Mouse (Mus musculus): Measurements from ENCODE around the gene Cda. TPM values are rescaled to one million over a fixed set of nuclear protein-coding genes. Genes with fewer than 3 reads are reported as not detected.

Cda gene
- polyA plus RNA-seq, 1 experiment, result not detected

DNA sequence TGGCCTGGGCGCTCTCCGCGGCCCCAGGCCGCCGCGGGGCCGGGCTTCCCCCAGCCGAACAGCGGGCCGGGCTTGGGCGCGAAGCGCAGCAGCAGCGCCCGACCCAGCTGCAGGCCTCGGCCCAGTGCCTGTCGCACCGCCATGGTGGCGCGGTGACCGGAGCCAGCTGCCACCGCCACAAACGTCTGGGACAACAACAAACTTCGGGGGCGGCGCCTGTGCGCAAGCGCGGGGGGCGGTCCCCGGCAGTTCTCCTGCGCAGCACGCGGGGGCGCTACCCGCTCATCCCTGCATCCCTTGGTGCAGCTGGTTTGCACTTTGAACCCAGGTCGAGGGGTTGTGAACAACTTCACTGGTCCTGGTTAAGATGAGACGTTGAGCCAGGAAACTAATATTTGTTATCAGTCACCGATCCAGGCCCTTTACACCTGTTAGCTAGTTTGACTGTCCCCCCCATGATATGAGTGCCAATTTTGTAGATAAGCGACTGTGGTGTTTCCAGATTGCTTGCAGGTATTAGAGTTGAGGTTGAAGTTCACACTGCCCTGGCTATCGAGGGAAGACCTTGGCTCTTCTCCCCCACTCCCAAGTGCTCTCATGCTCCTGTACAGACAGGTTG is 41.6 kb downstream of the Cda start, which contains the start of gene Pink1:
Gene Pink1 (minus strand): TSS at position 231 of the 619 bp plus-strand sequence.
- peak within 1 kb of the TSS; percentile 100 for H3K27ac ChIP-seq (ENCODE audit: control insufficient read depth, insufficient read depth, low read depth, low read length, poor library complexity)
- 4% methylated on average over 41 of the region's 41 CpGs for WGBS
- TF ChIP-seq CTCF (IDR thresholded peaks at IDR 0.05; ENCODE audit: control insufficient read depth, insufficient read depth, low read length) (peak; percentile 84), POLR2A (IDR thresholded peaks at IDR 0.05; ENCODE audit: borderline replicate concordance, control insufficient read depth, low read depth, low read length) (peak; percentile 61; the same call in 1 of the 2 replicates)
- peak within 1 kb of the TSS; percentile 79 for H3K4me3 ChIP-seq (replicated peaks; ENCODE audit: control insufficient read depth, low read depth, low read length)
- H3K4me1 ChIP-seq (ENCODE audit: control insufficient read depth, insufficient read depth, low read length), result peaks cover 2% of the 10 kb centered on the region; the same call in 1 of the 2 replicates

DNA sequence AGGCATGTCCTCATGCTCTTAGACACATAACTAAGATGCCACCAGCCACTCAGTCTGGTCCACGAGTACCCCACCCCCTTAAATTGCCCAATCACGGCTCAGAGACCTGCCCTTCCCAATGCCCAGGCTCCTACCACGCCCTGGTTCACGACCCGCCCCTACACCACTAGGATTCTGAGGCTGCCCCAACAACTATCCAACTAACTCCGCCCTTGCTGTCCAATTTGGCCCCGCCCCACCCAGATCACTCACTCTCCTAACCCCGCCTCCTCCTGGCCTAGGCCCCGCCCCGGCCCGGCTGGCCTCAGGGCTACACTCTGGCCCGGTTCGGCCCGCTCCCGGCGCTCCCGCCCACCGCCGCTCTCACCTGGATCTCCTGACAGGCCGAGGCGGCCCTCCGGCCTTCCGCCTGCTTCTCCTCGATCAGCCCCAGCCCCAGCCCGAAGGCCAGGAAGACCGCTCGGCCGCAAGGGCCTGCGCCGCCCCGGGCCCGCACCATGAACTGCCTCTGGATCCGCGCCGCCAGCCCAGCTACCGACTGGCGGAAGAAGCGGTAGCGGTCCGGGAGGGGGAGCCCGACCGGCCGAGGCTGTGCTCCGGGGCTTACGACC is 42.2 kb downstream of the Cda start:
- 1% methylated on average over 45 of the region's 45 CpGs for WGBS
- peak overlapping the region; percentile 79 for H3K4me3 ChIP-seq (replicated peaks; ENCODE audit: control insufficient read depth, low read depth, low read length)
- TF ChIP-seq CTCF (IDR thresholded peaks at IDR 0.05; ENCODE audit: control insufficient read depth, insufficient read depth, low read length), result no peak
- TF ChIP-seq POLR2A (IDR thresholded peaks at IDR 0.05; ENCODE audit: borderline replicate concordance, control insufficient read depth, low read depth, low read length), result peak; percentile 26; the same call in 1 of the 2 replicates
- H3K4me1 ChIP-seq (ENCODE audit: control insufficient read depth, insufficient read depth, low read length), result peaks cover 2% of the 10 kb centered on the region; the same call in 1 of the 2 replicates
- peak overlapping the region; percentile 100 for H3K27ac ChIP-seq (ENCODE audit: control insufficient read depth, insufficient read depth, low read depth, low read length, poor library complexity)

DNA sequence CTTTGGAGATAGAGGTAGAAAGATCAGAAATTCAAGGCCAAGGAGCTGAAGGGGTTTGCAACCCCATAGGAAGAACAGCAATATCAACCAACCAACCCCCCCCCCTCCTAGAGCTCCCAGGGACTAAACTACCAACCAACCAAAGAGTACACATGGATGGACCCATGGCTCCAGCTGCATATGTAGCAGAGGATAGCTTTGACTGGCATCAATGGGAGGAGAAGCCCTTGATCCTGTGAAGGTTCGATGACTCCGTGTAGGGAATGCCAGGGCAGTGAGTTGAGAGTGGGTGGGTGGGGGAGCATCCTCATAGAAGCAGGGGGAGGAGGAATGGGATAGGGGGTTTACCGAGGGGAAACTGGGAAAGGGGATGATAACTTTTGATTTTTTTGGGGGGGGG is 43.3 kb downstream of the Cda start:
- Histone ChIP-seq H3K4me1 (ENCODE audit: control insufficient read depth, insufficient read depth, low read length) (peaks cover 2% of the 10 kb centered on the region; the same call in 1 of the 2 replicates), H3K4me3 (replicated peaks; ENCODE audit: control insufficient read depth, low read depth, low read length) (no peak overlapping the region), H3K27ac (ENCODE audit: control insufficient read depth, insufficient read depth, low read depth, low read length, poor library complexity) (no peak overlapping the region)
- WGBS, result 84% methylated on average over 3 of the region's 3 CpGs
- no peak for TF ChIP-seq CTCF (IDR thresholded peaks at IDR 0.05; ENCODE audit: control insufficient read depth, insufficient read depth, low read length)
- TF ChIP-seq POLR2A (IDR thresholded peaks at IDR 0.05; ENCODE audit: borderline replicate concordance, control insufficient read depth, low read depth, low read length), result no peak

DNA sequence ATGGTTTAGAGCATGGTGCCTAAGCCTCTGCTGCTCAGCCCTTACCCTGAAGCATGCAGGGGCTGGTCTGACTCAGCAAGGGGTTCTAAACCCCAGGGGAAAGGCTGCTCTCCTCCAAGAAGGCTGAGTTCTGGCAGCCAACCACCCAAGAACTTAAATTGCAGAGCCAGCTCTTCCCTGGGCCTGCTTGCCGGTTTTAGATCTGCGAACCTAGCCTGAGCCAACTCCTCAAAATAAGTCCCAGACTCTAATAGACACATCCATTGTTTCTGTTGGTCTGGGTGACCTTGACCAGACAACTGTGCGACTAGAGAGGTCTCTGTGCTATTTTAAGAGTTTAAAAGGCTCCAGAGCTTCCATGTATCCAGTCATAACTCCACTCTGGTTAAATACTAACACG is 44.0 kb downstream of the Cda start:
- peaks cover 2% of the 10 kb centered on the region; the same call in 1 of the 2 replicates for H3K4me1 ChIP-seq (ENCODE audit: control insufficient read depth, insufficient read depth, low read length)
- TF ChIP-seq CTCF (IDR thresholded peaks at IDR 0.05; ENCODE audit: control insufficient read depth, insufficient read depth, low read length), result no peak
- TF ChIP-seq POLR2A (IDR thresholded peaks at IDR 0.05; ENCODE audit: borderline replicate concordance, control insufficient read depth, low read depth, low read length), result no peak
- no peak overlapping the region for H3K27ac ChIP-seq (ENCODE audit: control insufficient read depth, insufficient read depth, low read depth, low read length, poor library complexity)
- WGBS, result 81% methylated on average over 4 of the region's 4 CpGs
- no peak overlapping the region for H3K4me3 ChIP-seq (replicated peaks; ENCODE audit: control insufficient read depth, low read depth, low read length)

DNA sequence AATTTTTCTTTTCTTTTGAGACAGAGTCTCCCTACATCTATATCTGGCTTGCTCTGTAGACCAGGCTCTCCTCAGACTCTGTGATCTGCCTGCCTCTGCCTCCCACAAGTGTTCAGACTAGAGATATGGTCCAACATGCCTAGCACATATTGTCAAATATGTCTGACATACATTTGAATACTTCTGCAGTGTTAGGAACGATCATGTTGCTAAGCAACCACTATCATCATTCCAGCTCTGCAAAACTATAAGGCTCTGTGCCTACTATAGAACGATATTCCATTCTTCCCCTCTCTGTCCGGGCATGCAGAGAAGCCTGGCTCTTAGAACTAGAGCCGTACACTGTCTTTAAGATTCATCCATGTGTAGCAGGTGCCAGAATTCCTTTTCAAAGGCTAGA is 45.1 kb downstream of the Cda start:
- Histone ChIP-seq H3K4me1 (ENCODE audit: control insufficient read depth, insufficient read depth, low read length) (peaks cover 2% of the 10 kb centered on the region; the same call in 1 of the 2 replicates), H3K4me3 (replicated peaks; ENCODE audit: control insufficient read depth, low read depth, low read length) (no peak overlapping the region), H3K27ac (ENCODE audit: control insufficient read depth, insufficient read depth, low read depth, low read length, poor library complexity) (no peak overlapping the region)
- WGBS, result 87% methylated on average over 4 of the region's 4 CpGs
- no peak for TF ChIP-seq CTCF (IDR thresholded peaks at IDR 0.05; ENCODE audit: control insufficient read depth, insufficient read depth, low read length)
- no peak for TF ChIP-seq POLR2A (IDR thresholded peaks at IDR 0.05; ENCODE audit: borderline replicate concordance, control insufficient read depth, low read depth, low read length)

DNA sequence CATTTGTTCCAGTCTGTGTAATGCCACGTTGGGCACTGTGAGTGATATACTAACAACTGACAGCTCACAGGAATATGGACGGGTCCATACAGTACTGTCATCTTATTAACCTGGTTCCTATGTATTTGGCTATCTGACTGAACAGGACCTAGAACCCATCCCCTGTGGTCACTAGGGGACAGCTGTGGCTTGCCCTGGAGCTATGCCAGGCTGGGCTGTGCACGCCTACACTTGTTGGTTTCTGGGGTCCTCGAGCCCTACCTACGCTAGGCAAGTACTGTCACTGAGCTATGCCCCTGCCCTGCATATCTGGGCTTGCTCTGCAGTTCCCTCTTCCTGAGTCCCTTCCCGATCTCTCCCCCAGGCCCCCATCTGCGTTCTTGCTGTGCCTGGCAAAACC is 46.3 kb downstream of the Cda start:
- Histone ChIP-seq H3K4me1 (ENCODE audit: control insufficient read depth, insufficient read depth, low read length) (peaks cover 2% of the 10 kb centered on the region; the same call in 1 of the 2 replicates), H3K27ac (ENCODE audit: control insufficient read depth, insufficient read depth, low read depth, low read length, poor library complexity) (no peak overlapping the region), H3K4me3 (replicated peaks; ENCODE audit: control insufficient read depth, low read depth, low read length) (no peak overlapping the region)
- WGBS, result 75% methylated on average over 7 of the region's 7 CpGs
- TF ChIP-seq CTCF (IDR thresholded peaks at IDR 0.05; ENCODE audit: control insufficient read depth, insufficient read depth, low read length) (no peak), POLR2A (IDR thresholded peaks at IDR 0.05; ENCODE audit: borderline replicate concordance, control insufficient read depth, low read depth, low read length) (no peak)

DNA sequence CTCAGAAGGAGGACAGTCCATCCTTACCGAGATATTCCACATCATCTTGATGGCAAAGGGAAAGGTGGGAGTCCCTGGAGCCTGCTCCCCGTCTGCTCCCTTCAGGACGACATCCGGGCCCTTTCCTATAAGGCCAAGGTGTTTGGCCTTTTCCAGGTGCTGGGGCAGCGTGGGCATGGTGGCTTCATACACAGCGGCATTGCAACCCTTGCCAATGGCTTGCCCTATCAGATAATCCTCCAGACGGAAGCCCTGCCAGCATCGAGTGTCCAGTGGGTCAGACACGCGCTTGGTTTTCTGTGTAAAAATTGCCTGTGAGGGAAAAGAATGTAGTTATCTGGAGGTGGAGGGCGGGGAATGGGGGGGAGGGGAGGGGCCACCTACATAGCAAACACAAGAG is 47.1 kb downstream of the Cda start:
- H3K27ac ChIP-seq (ENCODE audit: control insufficient read depth, insufficient read depth, low read depth, low read length, poor library complexity), result no peak overlapping the region
- no peak overlapping the region for H3K4me3 ChIP-seq (replicated peaks; ENCODE audit: control insufficient read depth, low read depth, low read length)
- 89% methylated on average over 11 of the region's 11 CpGs for WGBS
- TF ChIP-seq CTCF (IDR thresholded peaks at IDR 0.05; ENCODE audit: control insufficient read depth, insufficient read depth, low read length) (no peak), POLR2A (IDR thresholded peaks at IDR 0.05; ENCODE audit: borderline replicate concordance, control insufficient read depth, low read depth, low read length) (no peak)
- H3K4me1 ChIP-seq (ENCODE audit: control insufficient read depth, insufficient read depth, low read length), result peaks cover 2% of the 10 kb centered on the region; the same call in 1 of the 2 replicates

DNA sequence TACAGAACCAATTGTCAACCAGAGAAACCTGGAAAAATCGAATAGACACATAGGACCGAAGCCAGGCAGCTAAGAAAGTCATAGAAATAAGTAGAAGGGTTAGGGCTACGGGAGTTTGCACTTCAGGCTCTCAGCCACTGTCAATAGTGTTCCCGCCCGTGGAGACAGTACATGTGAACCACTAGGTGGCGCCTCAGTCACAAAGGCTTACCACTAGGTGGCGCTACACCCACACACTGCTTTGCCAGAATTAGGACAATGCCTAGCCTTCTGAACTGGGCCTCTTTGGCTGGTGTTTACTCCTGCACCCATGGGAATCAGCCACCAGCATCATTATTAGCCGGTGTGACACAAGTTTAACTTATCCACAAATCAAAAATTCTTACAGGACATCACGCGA is 48.3 kb downstream of the Cda start:
- 32% methylated on average over 10 of the region's 10 CpGs for WGBS
- Histone ChIP-seq H3K4me3 (replicated peaks; ENCODE audit: control insufficient read depth, low read depth, low read length) (no peak overlapping the region), H3K4me1 (ENCODE audit: control insufficient read depth, insufficient read depth, low read length) (no peaks in the 10 kb centered on the region), H3K27ac (ENCODE audit: control insufficient read depth, insufficient read depth, low read depth, low read length, poor library complexity) (no peak overlapping the region)
- TF ChIP-seq POLR2A (IDR thresholded peaks at IDR 0.05; ENCODE audit: borderline replicate concordance, control insufficient read depth, low read depth, low read length) (no peak), CTCF (IDR thresholded peaks at IDR 0.05; ENCODE audit: control insufficient read depth, insufficient read depth, low read length) (peak; percentile 100)
